Mouse (Mus musculus) neural tube, embryonic 12.5 days (tissue): ENCODE measurements around the gene Hadh. TPM values are rescaled to one million over a fixed set of nuclear protein-coding genes. Genes with fewer than 3 reads are reported as not detected.

Source experiments
- ATAC-seq: fragments of 200-750 bp; cut with Nextera tagmentation; 2 replicates; pipeline ENCODE4 v1.8.0; 2017; ENCODE audit warnings: low read depth, mild to moderate bottlenecking, moderate TSS enrichment, moderate library complexity; ENCODE audit not compliant: low FRiP score
- H3K27ac ChIP-seq: fragments of 300-500 bp; sonication (generic); 2 replicates; pipeline ENCODE4 v1.5.1; 2016
- H3K27me3 ChIP-seq: fragments of 300-500 bp; sonication (generic); replicated peaks from 2 replicates; pipeline ENCODE4 v1.6.1; 2016; ENCODE audit warnings: mild to moderate bottlenecking
- H3K36me3 ChIP-seq: fragments of 300-500 bp; sonication (generic); 2 replicates; pipeline ENCODE4 v1.6.1; 2016; ENCODE audit warnings: mild to moderate bottlenecking
- H3K4me1 ChIP-seq: fragments of 300-500 bp; sonication (generic); 2 replicates; pipeline ENCODE4 v1.6.1; 2016
- H3K4me2 ChIP-seq: fragments of 300-500 bp; sonication (generic); replicated peaks from 2 replicates; pipeline ENCODE4 v1.6.1; 2016; ENCODE audit warnings: mild to moderate bottlenecking
- H3K4me3 ChIP-seq: fragments of 300-500 bp; sonication (generic); 2 replicates; pipeline ENCODE4 v1.5.1; 2016
- H3K9ac ChIP-seq: fragments of 300-500 bp; sonication (generic); 2 replicates; pipeline ENCODE4 v1.6.1; 2016; ENCODE audit warnings: mild to moderate bottlenecking
- H3K9me3 ChIP-seq: fragments of 300-500 bp; sonication (generic); 2 replicates; pipeline ENCODE4 v1.6.1; 2016; ENCODE audit warnings: mild to moderate bottlenecking
- whole genome bisulfite sequencing: fragments of 180-500 bp; shearing (Covaris S2); methylation state at CpG from one replicate; pipeline ENCODE4 v1.1.7; 2016; 5-methylcytosine and 5-hydroxymethylcytosine counted together
- polyA plus RNA-seq: library from polyadenylated mRNA; unstranded; fragments of >200 nt; fragmentation: Nextera tagmentation; extraction: Ambion mirVana; gene quantifications from 2 replicates; pipeline ENCODE4 v1.2.1, GENCODE M21; 2016

Hadh gene
- polyA plus RNA-seq, result 41.5 and 48.2 TPM in 2 replicates

DNA sequence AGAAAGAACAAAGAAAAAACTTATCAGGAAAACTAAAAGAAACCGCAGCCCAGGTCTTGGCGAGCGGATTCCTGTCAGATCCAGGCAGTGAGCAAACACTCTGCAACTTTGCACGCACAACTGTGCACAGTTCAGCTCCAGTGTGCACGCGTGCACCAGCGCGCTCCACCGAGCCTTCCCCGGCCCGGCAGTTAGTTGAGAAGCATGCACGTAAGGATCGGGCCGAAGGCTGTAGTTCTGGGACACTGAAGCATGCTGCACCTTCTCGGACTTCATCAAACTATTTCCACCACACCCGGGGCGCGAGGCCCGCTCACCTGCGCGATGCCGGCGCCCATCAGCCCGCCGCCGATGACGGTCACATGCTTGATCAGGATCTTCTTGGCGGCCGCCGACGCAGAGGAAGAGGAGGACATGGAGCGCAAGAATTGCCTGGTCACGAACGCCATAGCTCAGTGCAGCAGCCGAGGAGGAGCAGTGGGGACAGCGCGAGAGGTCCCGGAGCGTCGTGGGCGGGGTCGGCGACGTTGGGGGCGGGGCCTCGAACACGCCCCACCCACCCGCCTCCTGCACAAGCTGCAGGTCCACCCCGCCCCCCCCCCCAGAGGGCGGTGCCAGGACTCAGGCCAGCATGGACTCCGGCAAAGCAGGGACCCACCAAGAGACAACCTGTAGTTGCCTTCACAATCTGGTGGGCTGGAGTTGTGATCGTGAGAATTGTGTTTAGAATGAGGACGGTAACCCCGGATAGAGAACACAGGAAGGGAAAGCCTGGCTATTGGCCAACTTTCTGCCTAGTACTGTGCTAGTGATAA is at the start of gene Hadh:
Gene Hadh (minus strand): TSS at position 543 of the 815 bp plus-strand sequence.
- H3K27ac ChIP-seq, result no peak within 1 kb of the TSS
- H3K4me1 ChIP-seq, result peaks cover 10% of the 10 kb centered on the region; the same call in 1 of the 2 replicates
- no peaks in the 10 kb centered on the region for H3K36me3 ChIP-seq
- peak within 1 kb of the TSS; percentile 83 for H3K4me2 ChIP-seq
- ATAC-seq, result peak; percentile 93
- H3K9me3 ChIP-seq, result no peaks in the 10 kb centered on the region
- no peaks in the 10 kb centered on the region for H3K27me3 ChIP-seq
- WGBS, result under 1% methylated on average over 54 of the region's 54 CpGs
- H3K9ac ChIP-seq, result peak within 1 kb of the TSS; percentile 50
- H3K4me3 ChIP-seq, result peak within 1 kb of the TSS; percentile 49

DNA sequence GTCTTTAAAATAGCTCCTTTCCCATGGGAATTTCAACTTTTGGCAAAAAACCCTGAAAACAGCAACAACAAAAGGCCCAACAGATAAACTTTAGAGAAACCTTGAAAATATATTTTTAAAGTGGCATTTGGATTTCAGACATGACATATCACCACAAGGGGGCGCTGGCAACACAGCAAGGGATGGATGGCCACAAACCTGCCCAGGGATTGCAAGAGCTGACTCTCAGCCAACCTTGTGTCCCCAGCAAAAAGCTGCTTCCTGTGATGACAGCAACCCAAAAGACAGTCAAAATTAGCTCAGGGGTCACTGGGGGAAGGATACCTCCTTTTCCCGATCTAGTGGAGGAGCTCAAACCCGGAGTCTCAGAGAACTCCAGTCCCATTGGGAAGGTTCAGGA is 48.3 kb upstream of the Hadh start:
- Histone ChIP-seq H3K9ac (no peak overlapping the region), H3K27ac (no peak overlapping the region), H3K4me2 (no peak overlapping the region), H3K4me3 (no peak overlapping the region), H3K27me3 (no peaks in the 10 kb centered on the region), H3K4me1 (no peaks in the 10 kb centered on the region), H3K36me3 (no peaks in the 10 kb centered on the region), H3K9me3 (no peaks in the 10 kb centered on the region)
- no peak for ATAC-seq
- WGBS, result 7% methylated on average over 3 of the region's 3 CpGs

DNA sequence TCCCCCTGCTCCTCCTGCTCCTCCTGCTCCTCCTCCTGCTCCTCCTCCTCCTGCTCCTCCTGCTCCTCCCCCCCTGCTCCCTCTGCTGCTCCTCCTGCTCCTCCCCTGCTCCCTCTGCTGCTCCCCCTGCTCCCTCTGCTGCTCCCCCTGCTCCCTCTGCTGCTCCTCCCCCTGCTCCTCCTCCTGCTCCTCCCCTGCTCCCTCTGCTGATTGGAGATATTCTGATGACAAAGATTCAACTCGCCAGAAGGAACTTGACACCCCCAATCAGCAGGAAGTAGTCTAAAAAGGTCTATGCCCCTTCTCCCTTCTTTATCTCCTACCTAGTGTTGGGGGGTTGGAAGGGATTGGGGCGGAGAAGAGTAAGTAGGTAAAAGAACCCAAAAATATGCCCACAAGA is 46.3 kb upstream of the Hadh start:
- no peak for ATAC-seq
- no peak overlapping the region for H3K27ac ChIP-seq
- H3K4me1 ChIP-seq, result no peaks in the 10 kb centered on the region
- no peaks in the 10 kb centered on the region for H3K36me3 ChIP-seq
- no peaks in the 10 kb centered on the region for H3K9me3 ChIP-seq
- no peaks in the 10 kb centered on the region for H3K27me3 ChIP-seq
- no peak overlapping the region for H3K4me3 ChIP-seq
- H3K4me2 ChIP-seq, result no peak overlapping the region
- H3K9ac ChIP-seq, result no peak overlapping the region
- 58% methylated on average over 2 of the region's 2 CpGs for WGBS

DNA sequence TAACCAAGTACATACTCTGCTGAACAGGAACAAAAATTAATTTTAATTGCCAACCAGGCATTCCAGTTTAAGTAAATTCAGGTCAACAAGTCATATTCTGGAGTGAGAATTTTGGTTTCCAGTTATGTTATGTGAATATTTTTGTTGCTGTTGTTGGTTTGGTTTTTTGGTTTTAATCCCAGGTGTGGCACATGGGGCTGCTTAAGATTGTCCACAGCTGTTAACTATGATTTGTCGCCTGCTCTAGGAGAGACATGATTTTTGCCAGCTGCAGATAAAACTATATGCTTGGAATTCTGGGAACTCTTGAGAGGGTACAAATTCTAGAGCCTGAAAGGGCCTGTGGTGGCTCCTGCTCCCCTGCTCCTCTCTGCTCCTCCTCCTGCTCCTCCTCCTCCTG is 45.2 kb upstream of the Hadh start:
- H3K9me3 ChIP-seq, result no peaks in the 10 kb centered on the region
- no peak overlapping the region for H3K9ac ChIP-seq
- H3K27me3 ChIP-seq, result no peaks in the 10 kb centered on the region
- H3K36me3 ChIP-seq, result no peaks in the 10 kb centered on the region
- no peak for ATAC-seq
- no peak overlapping the region for H3K4me2 ChIP-seq
- no peak overlapping the region for H3K27ac ChIP-seq
- no peak overlapping the region for H3K4me3 ChIP-seq
- WGBS, result 88% methylated on average over 1 of the region's 1 CpGs
- H3K4me1 ChIP-seq, result no peaks in the 10 kb centered on the region

DNA sequence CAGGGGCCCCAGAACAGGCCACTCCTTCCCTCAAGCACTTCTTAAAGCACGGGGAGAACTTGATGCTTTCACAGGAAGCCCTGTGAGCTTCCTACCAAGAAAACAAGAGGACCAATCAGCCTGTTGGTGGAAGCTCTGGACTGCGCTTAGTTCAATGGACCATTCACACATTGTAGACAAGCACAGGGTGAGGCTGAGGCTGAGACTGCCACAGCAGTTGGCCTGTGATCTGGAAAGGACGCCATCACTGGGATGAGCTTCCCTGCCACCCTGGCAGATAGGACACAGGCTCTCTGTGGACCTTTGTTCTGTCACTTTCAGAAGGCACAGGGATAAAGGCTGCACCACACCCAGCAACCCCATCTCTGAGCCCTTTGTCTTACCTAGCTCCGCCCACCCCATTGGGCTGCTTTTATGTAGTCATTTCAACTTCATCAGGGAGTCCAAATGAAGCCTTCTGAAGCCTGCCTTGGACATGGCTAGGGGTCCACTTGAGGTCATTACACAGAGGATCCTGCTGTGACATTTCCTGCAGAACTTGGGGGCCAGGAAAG is 44.1 kb upstream of the Hadh start:
- Histone ChIP-seq H3K9ac (no peak overlapping the region), H3K27me3 (no peaks in the 10 kb centered on the region), H3K27ac (no peak overlapping the region), H3K9me3 (no peaks in the 10 kb centered on the region), H3K4me3 (no peak overlapping the region), H3K4me2 (0 out of 2 replicates have a peak overlapping the region, but pooled peaks have one; percentile 12), H3K4me1 (no peaks in the 10 kb centered on the region), H3K36me3 (no peaks in the 10 kb centered on the region)
- ATAC-seq, result 0 out of 2 replicates have a peak, but pooled peaks have one; percentile 30
- WGBS, result 29% methylated on average over 4 of the region's 4 CpGs

DNA sequence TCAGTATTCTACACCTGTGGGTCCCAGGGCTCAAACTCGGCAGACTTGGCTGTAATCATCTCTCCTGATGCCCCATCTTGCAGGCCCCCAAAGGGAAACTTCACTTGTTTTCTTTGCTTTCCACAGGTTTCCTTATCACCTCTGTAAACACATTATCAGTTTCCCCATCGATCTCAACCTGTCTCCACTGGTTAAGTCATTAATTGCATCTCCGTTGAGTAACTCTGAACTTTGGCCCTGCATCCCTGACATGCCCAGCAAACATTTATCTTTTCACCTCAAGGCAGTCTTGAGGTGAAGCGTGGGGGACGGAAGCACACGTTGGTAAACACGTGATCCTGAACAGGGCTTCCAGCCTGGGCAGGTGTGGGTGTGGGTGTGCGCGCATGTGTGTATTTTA is 40.4 kb upstream of the Hadh start:
- Histone ChIP-seq H3K27me3 (no peaks in the 10 kb centered on the region), H3K4me2 (no peak overlapping the region), H3K36me3 (no peaks in the 10 kb centered on the region), H3K9ac (no peak overlapping the region), H3K4me3 (no peak overlapping the region), H3K4me1 (no peaks in the 10 kb centered on the region), H3K9me3 (peaks cover 6% of the 10 kb centered on the region; the same call in 1 of the 2 replicates), H3K27ac (no peak overlapping the region)
- ATAC-seq, result no peak
- WGBS, result 92% methylated on average over 9 of the region's 9 CpGs

DNA sequence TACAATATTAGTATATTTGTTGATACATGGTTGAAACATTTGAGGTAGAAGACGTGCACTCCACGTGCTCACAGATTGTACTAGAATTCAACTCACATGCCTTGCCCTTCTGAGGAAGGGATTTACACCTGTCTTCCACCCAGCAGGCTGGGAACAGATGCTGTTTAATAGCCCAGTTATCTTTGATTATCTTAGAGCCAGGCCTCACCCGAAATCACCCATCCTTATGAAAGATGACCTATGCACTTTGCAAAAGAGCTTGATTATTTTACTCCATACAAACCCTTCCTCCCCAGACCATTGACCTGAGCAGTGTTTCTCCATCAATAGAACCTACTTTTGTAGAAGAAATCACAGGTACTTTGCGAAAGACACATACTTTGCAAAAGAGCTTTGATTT is 38.7 kb upstream of the Hadh start:
- Histone ChIP-seq H3K27ac (no peak overlapping the region), H3K27me3 (no peaks in the 10 kb centered on the region), H3K4me2 (no peak overlapping the region), H3K4me3 (no peak overlapping the region), H3K36me3 (no peaks in the 10 kb centered on the region), H3K9ac (no peak overlapping the region), H3K9me3 (peaks cover 6% of the 10 kb centered on the region; the same call in 1 of the 2 replicates), H3K4me1 (no peaks in the 10 kb centered on the region)
- WGBS, result 88% methylated on average over 4 of the region's 4 CpGs
- no peak for ATAC-seq

DNA sequence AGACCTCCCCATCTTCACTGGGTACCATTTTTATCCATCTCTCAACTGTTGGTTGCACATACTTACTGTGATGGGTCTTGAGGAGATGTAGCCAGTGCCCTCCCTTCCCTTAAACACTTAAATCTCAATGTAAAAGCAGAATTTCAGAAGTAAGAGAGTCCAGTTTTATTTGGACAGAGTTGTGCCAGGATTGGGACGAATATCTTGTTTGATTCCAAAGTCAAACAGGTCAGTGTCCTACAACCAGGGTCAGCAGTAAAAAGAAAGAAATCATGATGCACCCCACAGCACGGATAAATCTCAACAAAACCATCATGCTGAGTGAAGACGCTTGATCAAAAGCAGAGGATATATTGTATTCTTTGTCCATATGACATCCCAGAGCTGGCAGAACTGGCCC is 35.9 kb upstream of the Hadh start:
- Histone ChIP-seq H3K27me3 (no peaks in the 10 kb centered on the region; the same call in 1 of the 2 replicates), H3K4me1 (no peaks in the 10 kb centered on the region), H3K4me3 (no peak overlapping the region), H3K4me2 (no peak overlapping the region), H3K9ac (no peak overlapping the region), H3K9me3 (peaks cover 6% of the 10 kb centered on the region; the same call in 1 of the 2 replicates), H3K27ac (no peak overlapping the region), H3K36me3 (no peaks in the 10 kb centered on the region)
- no peak for ATAC-seq
- WGBS, result 85% methylated on average over 3 of the region's 3 CpGs

DNA sequence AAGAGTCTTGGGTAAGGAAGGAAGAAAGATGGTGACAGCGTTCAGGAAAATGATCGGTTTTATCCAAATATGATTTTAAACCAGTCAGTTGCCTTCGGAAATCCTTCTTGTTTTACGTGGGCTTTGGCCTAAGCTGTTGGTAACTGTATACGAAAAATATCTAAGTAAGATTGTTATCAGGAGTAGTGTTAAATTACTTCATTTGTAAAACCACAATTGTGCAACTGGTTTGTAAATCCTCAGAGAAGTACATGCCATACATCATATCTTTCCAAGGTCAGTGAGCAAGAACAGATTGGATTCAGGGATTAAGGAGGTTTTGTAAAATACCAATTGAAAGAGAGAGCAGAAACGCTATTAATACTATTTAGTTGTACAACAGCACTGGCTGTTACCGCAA is 34.4 kb upstream of the Hadh start:
- 0 out of 2 replicates have a peak, but pooled peaks cover 4% of the 10 kb centered on the region for H3K4me1 ChIP-seq
- H3K9me3 ChIP-seq, result peaks cover 6% of the 10 kb centered on the region; the same call in 1 of the 2 replicates
- H3K4me2 ChIP-seq, result no peak overlapping the region
- no peak for ATAC-seq
- H3K27ac ChIP-seq, result no peak overlapping the region
- WGBS, result 94% methylated on average over 7 of the region's 7 CpGs
- H3K9ac ChIP-seq, result no peak overlapping the region
- H3K4me3 ChIP-seq, result no peak overlapping the region
- H3K36me3 ChIP-seq, result no peaks in the 10 kb centered on the region
- no peaks in the 10 kb centered on the region; the same call in 1 of the 2 replicates for H3K27me3 ChIP-seq

DNA sequence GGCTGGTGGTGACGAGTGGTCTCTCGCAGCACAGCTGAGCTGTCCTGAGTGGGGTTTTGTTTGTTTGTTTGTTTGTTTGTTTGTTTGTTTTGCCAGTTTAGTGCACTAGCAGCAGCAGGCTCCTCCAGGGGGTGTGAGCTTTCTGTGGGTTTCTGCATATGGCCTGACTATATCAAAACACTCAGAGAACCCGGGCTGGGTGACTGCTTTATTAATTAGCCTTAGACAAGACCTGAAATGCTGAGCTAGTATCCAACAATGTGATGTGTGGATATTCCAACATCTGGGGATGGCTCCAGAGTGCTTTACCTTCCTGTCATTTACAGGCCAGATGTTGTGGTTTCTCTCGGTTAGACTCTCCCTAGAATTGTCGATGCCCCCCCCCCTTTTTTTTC is 31.4 kb upstream of the Hadh start:
- Histone ChIP-seq H3K4me3 (peak overlapping the region; percentile 65), H3K36me3 (no peaks in the 10 kb centered on the region), H3K9ac (no peak overlapping the region), H3K27ac (no peak overlapping the region), H3K27me3 (no peaks in the 10 kb centered on the region; the same call in 1 of the 2 replicates), H3K4me1 (0 out of 2 replicates have a peak, but pooled peaks cover 4% of the 10 kb centered on the region), H3K9me3 (no peaks in the 10 kb centered on the region), H3K4me2 (peak overlapping the region; percentile 94)
- ATAC-seq, result peak; percentile 24; the same call in 1 of the 2 replicates
- WGBS, result 24% methylated on average over 5 of the region's 5 CpGs

DNA sequence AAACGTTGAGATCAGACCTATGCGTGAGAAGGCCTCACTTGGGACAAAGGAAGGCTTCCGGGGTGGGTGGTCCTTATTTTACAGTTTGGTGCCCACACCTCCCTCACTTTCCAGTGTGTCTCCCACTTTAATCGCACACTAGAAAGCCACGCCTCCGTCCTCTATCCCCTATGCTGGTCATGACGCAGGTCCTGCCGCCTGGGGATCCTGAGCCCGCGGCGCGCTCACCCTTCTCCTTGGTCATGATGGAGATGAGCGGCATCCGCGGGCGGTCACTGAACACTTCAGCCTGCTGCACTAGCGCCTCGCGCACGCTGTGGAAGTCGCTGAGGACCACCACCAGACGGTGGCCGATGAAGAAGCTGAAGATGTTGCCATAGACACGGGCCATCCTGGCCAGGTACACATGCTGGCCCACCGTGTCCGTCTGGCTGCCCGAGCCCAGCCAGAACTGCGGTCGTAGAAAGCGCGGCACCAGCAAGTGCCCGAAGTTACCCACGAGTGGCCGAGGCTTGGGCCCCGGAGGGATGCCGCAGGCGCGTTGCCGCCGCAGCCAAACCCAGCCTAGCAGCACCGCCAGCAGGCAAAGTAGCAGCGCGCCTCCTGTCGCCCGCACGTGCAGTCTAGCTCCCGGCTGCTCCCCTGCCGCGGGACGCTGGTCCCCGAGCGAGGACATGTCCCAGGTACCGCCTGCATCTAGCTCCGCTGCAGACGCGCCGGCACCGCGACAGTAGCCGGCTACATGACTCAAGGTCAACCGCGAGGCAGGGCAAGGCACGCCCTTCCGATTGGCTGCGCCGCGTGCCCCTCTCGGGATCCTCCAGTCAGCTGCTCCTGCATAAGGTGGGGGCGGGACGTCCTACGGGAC is 30.8 kb upstream of the Hadh start, which contains the start of gene Cyp2u1:
Gene Cyp2u1 (minus strand): TSS at position 776 of the 868 bp plus-strand sequence.
- H3K4me1 ChIP-seq, result 0 out of 2 replicates have a peak, but pooled peaks cover 4% of the 10 kb centered on the region
- H3K4me2 ChIP-seq, result peak within 1 kb of the TSS; percentile 94
- peak within 1 kb of the TSS; percentile 66; the same call in 1 of the 2 replicates for H3K27ac ChIP-seq
- H3K9ac ChIP-seq, result peak within 1 kb of the TSS; percentile 71
- no peaks in the 10 kb centered on the region for H3K9me3 ChIP-seq
- ATAC-seq, result peak; percentile 99
- H3K4me3 ChIP-seq, result peak within 1 kb of the TSS; percentile 65
- WGBS, result under 1% methylated on average over 71 of the region's 71 CpGs
- H3K27me3 ChIP-seq, result no peaks in the 10 kb centered on the region; the same call in 1 of the 2 replicates
- no peaks in the 10 kb centered on the region for H3K36me3 ChIP-seq
